Mouse (Mus musculus) C2C12 (cell line): ENCODE measurements around the gene Gab1. TPM values are rescaled to one million over a fixed set of nuclear protein-coding genes. Genes with fewer than 3 reads are reported as not detected.

Experiments used
- H3K27me3 ChIP-seq: one replicate; pipeline ENCODE4 v1.6.1; 2011; ENCODE audit not compliant: control insufficient read depth, insufficient read depth, insufficient read length
- H3K36me3 ChIP-seq: one replicate; pipeline ENCODE4 v1.6.1; 2011; ENCODE audit not compliant: control insufficient read depth, insufficient read depth
- H3K4me3 ChIP-seq: one replicate; pipeline ENCODE4 v1.5.1; 2011; ENCODE audit warnings: mild to moderate bottlenecking, control low read depth; ENCODE audit not compliant: poor library complexity, insufficient read depth, severe bottlenecking
- H3K79me2 ChIP-seq: one replicate; pipeline ENCODE4 v1.6.1; 2011; ENCODE audit not compliant: control insufficient read depth, insufficient read depth
- H3K79me3 ChIP-seq: one replicate; pipeline ENCODE4 v1.6.1; 2011; ENCODE audit warnings: low read depth, control low read depth
- H3ac ChIP-seq: one replicate; pipeline ENCODE3; 2011; ENCODE audit warnings: low read depth; ENCODE audit not compliant: control insufficient read depth, insufficient read length
- CEBPB ChIP-seq: IDR thresholded peaks from one replicate; pipeline ENCODE4 v1.6.1; 2011; ENCODE audit warnings: low read depth, mild to moderate bottlenecking, control low read depth, moderate library complexity
- CTCF ChIP-seq: IDR thresholded peaks from one replicate; pipeline ENCODE4 v1.5.1; 2011; ENCODE audit not compliant: control insufficient read depth, insufficient read depth, insufficient read length
- FOSL1 ChIP-seq: IDR thresholded peaks from one replicate; pipeline ENCODE4 v1.8.0; 2011; ENCODE audit warnings: mild to moderate bottlenecking, low read length; ENCODE audit not compliant: poor library complexity, insufficient read depth, severe bottlenecking
- MAX ChIP-seq: IDR thresholded peaks from one replicate; pipeline ENCODE4 v1.6.1; 2011; ENCODE audit warnings: mild to moderate bottlenecking, control low read depth
- MYOD1 ChIP-seq: IDR thresholded peaks from one replicate; pipeline ENCODE4 v1.6.1; 2011; ENCODE audit warnings: low read depth; ENCODE audit not compliant: control insufficient read depth, insufficient read length
- MYOG ChIP-seq: IDR thresholded peaks from one replicate; pipeline ENCODE4 v1.6.1; 2011; ENCODE audit not compliant: control insufficient read depth, insufficient read length; ENCODE audit errors: extremely low read depth
- USF1 ChIP-seq: IDR thresholded peaks from one replicate; pipeline ENCODE4 v1.6.1; 2011; ENCODE audit warnings: low read depth, mild to moderate bottlenecking, control low read depth, moderate library complexity
- polyA plus RNA-seq: library from polyadenylated mRNA; unstranded; fragments of >200 nt; fragmentation: generic; extraction: Trizol; gene quantifications from one replicate; pipeline ENCODE4 v1.2.1, GENCODE M21; 2012; ENCODE audit warnings: missing spikeins

Gene Gab1
- polyA plus RNA-seq, 1 experiment: 2.0 TPM

DNA sequence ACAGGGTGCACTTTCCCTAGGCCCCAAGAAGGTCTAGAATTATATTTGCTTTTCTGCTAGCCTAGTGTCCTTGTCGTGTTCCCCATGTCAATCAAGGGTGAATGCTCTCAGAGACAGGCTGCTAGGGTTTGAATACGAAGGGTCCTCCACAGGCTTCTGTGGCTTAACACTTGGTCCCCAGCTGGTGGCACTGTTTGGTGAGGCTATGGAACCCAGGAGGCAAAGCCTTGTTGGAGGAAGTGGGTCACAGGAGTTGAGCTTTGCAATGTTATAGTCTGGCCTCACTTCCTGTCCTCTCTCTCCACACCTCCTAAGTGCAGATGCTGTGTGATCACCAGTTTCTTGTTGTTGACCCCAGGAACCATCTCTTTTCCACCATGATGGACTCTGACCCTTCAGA, 63.3 kb downstream of the Gab1 start:
- TF ChIP-seq USF1 (no peak), CTCF (no peak), MYOD1 (no peak), MYOG (no peak), MAX (no peak), FOSL1 (no peak), CEBPB (no peak)
- Histone ChIP-seq H3K36me3 (no peaks in the 10 kb centered on the region), H3ac (no peak overlapping the region), H3K4me3 (no peak overlapping the region), H3K79me2 (no peaks in the 10 kb centered on the region), H3K27me3 (no peaks in the 10 kb centered on the region), H3K79me3 (no peaks in the 10 kb centered on the region)

DNA sequence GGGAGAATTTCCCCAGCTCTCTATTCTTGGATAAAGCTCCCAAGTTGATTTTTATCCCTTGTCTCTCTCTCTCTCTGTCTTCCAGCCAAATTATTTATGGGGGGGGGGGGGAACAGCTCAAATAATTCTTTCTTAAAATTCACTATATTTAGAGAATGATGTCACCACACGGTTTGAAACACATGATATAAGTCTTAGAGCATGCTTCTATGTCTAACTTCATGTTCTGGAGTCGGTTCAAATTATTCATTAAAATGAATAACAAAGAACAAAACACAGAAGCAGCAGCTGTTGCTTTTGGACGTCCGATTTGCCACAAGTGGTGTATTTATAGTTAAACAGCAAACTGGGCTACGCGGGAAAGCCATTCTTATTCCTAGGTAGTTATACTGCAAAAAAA, 65.1 kb downstream of the Gab1 start:
- Histone ChIP-seq H3K27me3 (no peaks in the 10 kb centered on the region), H3K36me3 (no peaks in the 10 kb centered on the region), H3K79me3 (no peaks in the 10 kb centered on the region), H3ac (no peak overlapping the region), H3K79me2 (no peaks in the 10 kb centered on the region), H3K4me3 (no peak overlapping the region)
- TF ChIP-seq CTCF: no peak
- no peak for TF ChIP-seq MYOD1
- TF ChIP-seq MAX: no peak
- TF ChIP-seq MYOG: no peak
- no peak for TF ChIP-seq FOSL1
- no peak for TF ChIP-seq USF1
- no peak for TF ChIP-seq CEBPB

DNA sequence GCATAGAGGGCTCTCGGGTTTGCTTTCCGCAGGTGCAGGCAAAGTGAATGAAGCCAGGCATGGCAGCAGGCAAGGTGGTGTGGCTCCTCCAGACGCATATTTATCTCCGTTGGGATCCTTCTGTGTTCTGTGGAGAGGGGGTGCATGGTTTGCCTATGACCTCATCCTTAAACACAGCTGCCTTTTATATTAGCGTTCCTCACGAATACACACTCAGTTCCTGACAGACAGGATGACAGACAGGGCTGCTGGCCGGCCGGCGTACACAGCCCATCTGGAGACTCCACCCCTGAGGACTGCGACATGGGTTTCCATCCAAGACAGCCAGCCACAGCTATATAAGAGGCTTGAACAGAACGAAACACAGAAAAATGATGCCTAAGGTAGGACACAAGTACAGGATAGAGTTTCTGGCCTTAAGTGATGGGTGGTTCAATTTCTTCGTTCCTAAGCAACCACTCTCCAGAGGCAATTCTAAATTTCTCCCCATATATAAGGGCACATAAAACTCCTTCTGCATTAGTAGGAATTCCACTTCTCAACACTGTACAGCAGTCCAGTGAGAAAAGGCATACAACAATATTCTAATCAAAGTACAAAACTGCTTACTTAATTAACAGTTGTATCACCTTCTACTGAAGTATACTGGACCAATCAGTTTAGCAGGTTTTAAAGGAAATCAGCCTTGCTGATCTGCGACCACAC, 66.1 kb downstream of the Gab1 start:
- Histone ChIP-seq H3K79me3 (no peaks in the 10 kb centered on the region), H3K79me2 (no peaks in the 10 kb centered on the region), H3K27me3 (no peaks in the 10 kb centered on the region), H3K36me3 (no peaks in the 10 kb centered on the region), H3ac (no peak overlapping the region), H3K4me3 (no peak overlapping the region)
- TF ChIP-seq CTCF (no peak), MYOD1 (peak; percentile 34)

DNA sequence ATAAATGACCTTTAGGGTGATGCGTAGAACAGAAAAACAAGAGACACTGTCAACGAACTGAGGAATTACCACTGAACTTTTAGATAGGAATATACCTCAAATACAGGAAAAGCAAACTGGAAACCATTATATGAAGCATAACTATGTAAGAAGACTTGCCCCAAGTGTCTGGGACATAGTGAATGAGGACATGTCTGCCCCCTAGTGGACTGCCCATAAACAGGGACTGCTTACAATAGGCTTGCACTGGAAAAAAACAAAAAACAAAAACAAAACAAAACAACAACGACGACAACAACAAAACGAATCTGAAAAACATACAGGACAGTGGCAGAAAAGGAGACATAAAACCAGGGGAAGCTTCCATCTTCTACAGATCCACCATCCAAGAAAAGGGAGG, 66.9 kb downstream of the Gab1 start:
- Histone ChIP-seq H3K79me3 (no peaks in the 10 kb centered on the region), H3K79me2 (no peaks in the 10 kb centered on the region), H3K4me3 (no peak overlapping the region), H3K27me3 (no peaks in the 10 kb centered on the region), H3K36me3 (no peaks in the 10 kb centered on the region), H3ac (no peak overlapping the region)
- TF ChIP-seq CTCF (no peak), CEBPB (no peak), FOSL1 (no peak), MYOD1 (no peak), MAX (no peak), USF1 (no peak), MYOG (no peak)

- TF ChIP-seq MAX (no peak), MYOG (no peak), CTCF (no peak), FOSL1 (no peak), USF1 (no peak), MYOD1 (no peak), CEBPB (no peak)
- Histone ChIP-seq H3K4me3 (no peak overlapping the region), H3K36me3 (no peaks in the 10 kb centered on the region), H3K79me3 (no peaks in the 10 kb centered on the region), H3K27me3 (no peaks in the 10 kb centered on the region), H3K79me2 (no peaks in the 10 kb centered on the region), H3ac (no peak overlapping the region)
Measured at GRCm38 (mm10) chr8:80811591-80811991, 68.7 kb downstream of the Gab1 start.

GRCm38 (mm10) chr8:80810916-80811315, 69.4 kb downstream of the Gab1 start:
- H3K79me3 ChIP-seq: no peaks in the 10 kb centered on the region
- no peaks in the 10 kb centered on the region for H3K79me2 ChIP-seq
- H3K36me3 ChIP-seq: no peaks in the 10 kb centered on the region
- no peaks in the 10 kb centered on the region for H3K27me3 ChIP-seq
- TF ChIP-seq MAX (no peak), MYOG (no peak), USF1 (no peak), MYOD1 (no peak), CTCF (no peak), FOSL1 (no peak), CEBPB (no peak)
- no peak overlapping the region for H3K4me3 ChIP-seq
- H3ac ChIP-seq: no peak overlapping the region
